Mouse (Mus musculus) cerebellum, adult 2 months (tissue): Measurements from ENCODE around the gene Rfx8.

Experiments used
- CTCF ChIP-seq: fragments of 200-500 bp; IDR thresholded peaks from 2 replicates; pipeline ENCODE4 v1.5.1; 2011; ENCODE audit warnings: low read depth, mild to moderate bottlenecking, control low read depth, low read length, moderate library complexity, borderline replicate concordance; ENCODE audit not compliant: insufficient read depth
- POLR2A ChIP-seq: fragments of 200-500 bp; IDR thresholded peaks from 2 replicates; pipeline ENCODE4 v1.6.1; 2011; ENCODE audit warnings: low read length, control low read depth, borderline replicate concordance; ENCODE audit not compliant: insufficient read depth

GRCm38 (mm10) chr1:39645905-39646759 is 74.7 kb downstream of the Rfx8 start:
- TF ChIP-seq POLR2A (no peak), CTCF (no peak)
